Mouse (Mus musculus): ENCODE data around the gene Crybb3. TPM values are rescaled to one million over a fixed set of nuclear protein-coding genes. Genes with fewer than 3 reads are reported as not detected.

Gene Crybb3
- polyA plus RNA-seq, 1 experiment from 2014 or later, result 1.3 TPM

- no peaks in the 10 kb centered on the region for H3K27me3 ChIP-seq
- H3K27ac ChIP-seq, result no peak overlapping the region
- 0 out of 2 replicates have a peak, but pooled peaks cover 2% of the 10 kb centered on the region for H3K4me1 ChIP-seq
- no peak for ATAC-seq (ENCODE audit: insufficient number of reproducible peaks, insufficient read depth, low FRiP score, low TSS enrichment, low read depth)
- peaks cover 2% of the 10 kb centered on the region; the same call in 1 of the 2 replicates for H3K36me3 ChIP-seq
- no peak overlapping the region for H3K4me2 ChIP-seq
- 0 out of 2 replicates have a peak overlapping the region, but pooled peaks have one; percentile 36 for H3K9ac ChIP-seq
- no peaks in the 10 kb centered on the region for H3K9me3 ChIP-seq
- WGBS, result 73% methylated on average over 7 of the region's 7 CpGs
- H3K4me3 ChIP-seq, result no peak overlapping the region
These were observed 21.1 kb upstream of the Crybb3 start for GRCm38 (mm10) chr5:113102455-113102854.

GRCm38 (mm10) chr5:113101457-113101856, 20.1 kb upstream of the Crybb3 start:
- Histone ChIP-seq H3K4me2 (no peak overlapping the region), H3K4me1 (0 out of 2 replicates have a peak, but pooled peaks cover 2% of the 10 kb centered on the region), H3K36me3 (peaks cover 10% of the 10 kb centered on the region; the same call in 1 of the 2 replicates), H3K9ac (no peak overlapping the region), H3K27ac (no peak overlapping the region), H3K27me3 (no peaks in the 10 kb centered on the region), H3K9me3 (no peaks in the 10 kb centered on the region), H3K4me3 (no peak overlapping the region)
- ATAC-seq (ENCODE audit: insufficient number of reproducible peaks, insufficient read depth, low FRiP score, low TSS enrichment, low read depth), result no peak
- WGBS, result 74% methylated on average over 10 of the region's 10 CpGs

- Histone ChIP-seq H3K27ac (no peak overlapping the region), H3K36me3 (peaks cover 17% of the 10 kb centered on the region; the same call in 1 of the 2 replicates), H3K9ac (no peak overlapping the region), H3K4me2 (no peak overlapping the region), H3K27me3 (no peaks in the 10 kb centered on the region), H3K4me1 (0 out of 2 replicates have a peak, but pooled peaks cover 2% of the 10 kb centered on the region), H3K4me3 (no peak overlapping the region), H3K9me3 (no peaks in the 10 kb centered on the region)
- no peak for ATAC-seq (ENCODE audit: insufficient number of reproducible peaks, insufficient read depth, low FRiP score, low TSS enrichment, low read depth)
- 87% methylated on average over 11 of the region's 11 CpGs for WGBS
These were observed 19.0 kb upstream of the Crybb3 start for GRCm38 (mm10) chr5:113100422-113100821.

- 27% methylated on average over 1 of the region's 1 CpGs for WGBS
These were observed 18.2 kb upstream of the Crybb3 start for GRCm38 (mm10) chr5:113099546-113099945.

GRCm38 (mm10) chr5:113097551-113097950, 16.2 kb upstream of the Crybb3 start:
- no peak overlapping the region for H3K4me2 ChIP-seq
- no peaks in the 10 kb centered on the region for H3K27me3 ChIP-seq
- no peak for ATAC-seq (ENCODE audit: insufficient number of reproducible peaks, insufficient read depth, low FRiP score, low TSS enrichment, low read depth)
- no peaks in the 10 kb centered on the region for H3K9me3 ChIP-seq
- peaks cover 2% of the 10 kb centered on the region; the same call in 1 of the 2 replicates for H3K4me1 ChIP-seq
- no peak overlapping the region for H3K27ac ChIP-seq
- H3K9ac ChIP-seq, result no peak overlapping the region
- WGBS, result 87% methylated on average over 17 of the region's 17 CpGs
- peaks cover 19% of the 10 kb centered on the region; the same call in 1 of the 2 replicates for H3K36me3 ChIP-seq
- no peak overlapping the region for H3K4me3 ChIP-seq

More at GRCm38 (mm10) chr5:113099546-113099945, 18.2 kb upstream of the Crybb3 start:
- H3K4me1 ChIP-seq, result 0 out of 2 replicates have a peak, but pooled peaks cover 2% of the 10 kb centered on the region
- no peaks in the 10 kb centered on the region for H3K27me3 ChIP-seq
- ATAC-seq (ENCODE audit: insufficient number of reproducible peaks, insufficient read depth, low FRiP score, low TSS enrichment, low read depth), result no peak
- H3K36me3 ChIP-seq, result peaks cover 19% of the 10 kb centered on the region; the same call in 1 of the 2 replicates
- no peak overlapping the region for H3K4me2 ChIP-seq
- no peak overlapping the region for H3K27ac ChIP-seq
- no peaks in the 10 kb centered on the region for H3K9me3 ChIP-seq
- no peak overlapping the region for H3K9ac ChIP-seq
- H3K4me3 ChIP-seq, result no peak overlapping the region

- H3K4me3 ChIP-seq, result no peak overlapping the region
- H3K27ac ChIP-seq, result no peak overlapping the region
- no peak overlapping the region for H3K9ac ChIP-seq
- peaks cover 24% of the 10 kb centered on the region; the same call in 1 of the 2 replicates for H3K36me3 ChIP-seq
- H3K9me3 ChIP-seq, result no peaks in the 10 kb centered on the region
- peaks cover 5% of the 10 kb centered on the region; the same call in 1 of the 2 replicates for H3K4me1 ChIP-seq
- H3K4me2 ChIP-seq, result no peak overlapping the region
- no peaks in the 10 kb centered on the region for H3K27me3 ChIP-seq
- WGBS, result 91% methylated on average over 18 of the region's 18 CpGs
- no peak for ATAC-seq (ENCODE audit: insufficient number of reproducible peaks, insufficient read depth, low FRiP score, low TSS enrichment, low read depth)
These were observed 14.1 kb upstream of the Crybb3 start for GRCm38 (mm10) chr5:113095456-113095855.

GRCm38 (mm10) chr5:113092406-113092805, 11.0 kb upstream of the Crybb3 start:
- Histone ChIP-seq H3K4me2 (no peak overlapping the region), H3K9me3 (no peaks in the 10 kb centered on the region), H3K4me1 (peaks cover 5% of the 10 kb centered on the region; the same call in 1 of the 2 replicates), H3K4me3 (no peak overlapping the region), H3K36me3 (peaks cover 34% of the 10 kb centered on the region; the same call in 1 of the 2 replicates), H3K27ac (no peak overlapping the region), H3K9ac (peak overlapping the region; percentile 36; the same call in 1 of the 2 replicates), H3K27me3 (no peaks in the 10 kb centered on the region; the same call in 1 of the 2 replicates)
- WGBS, result 75% methylated on average over 7 of the region's 7 CpGs
- no peak for ATAC-seq (ENCODE audit: insufficient number of reproducible peaks, insufficient read depth, low FRiP score, low TSS enrichment, low read depth)

GRCm38 (mm10) chr5:113091162-113091561, 9.8 kb upstream of the Crybb3 start:
- 52% methylated on average over 5 of the region's 5 CpGs for WGBS
- no peak for ATAC-seq (ENCODE audit: insufficient number of reproducible peaks, insufficient read depth, low FRiP score, low TSS enrichment, low read depth)
- H3K9me3 ChIP-seq, result no peaks in the 10 kb centered on the region

GRCm38 (mm10) chr5:113090750-113091149, 9.4 kb upstream of the Crybb3 start:
- no peaks in the 10 kb centered on the region; the same call in 1 of the 2 replicates for H3K27me3 ChIP-seq
- peaks cover 5% of the 10 kb centered on the region; the same call in 1 of the 2 replicates for H3K4me1 ChIP-seq
- no peak for ATAC-seq (ENCODE audit: insufficient number of reproducible peaks, insufficient read depth, low FRiP score, low TSS enrichment, low read depth)
- H3K27ac ChIP-seq, result no peak overlapping the region
- no peak overlapping the region for H3K4me2 ChIP-seq
- no peak overlapping the region for H3K4me3 ChIP-seq
- H3K36me3 ChIP-seq, result peaks cover 20% of the 10 kb centered on the region; the same call in 1 of the 2 replicates
- no peaks in the 10 kb centered on the region for H3K9me3 ChIP-seq
- 91% methylated on average over 11 of the region's 11 CpGs for WGBS
- no peak overlapping the region for H3K9ac ChIP-seq

More at GRCm38 (mm10) chr5:113091162-113091561, 9.8 kb upstream of the Crybb3 start:
- H3K36me3 ChIP-seq, result peaks cover 23% of the 10 kb centered on the region; the same call in 1 of the 2 replicates
- no peak overlapping the region for H3K27ac ChIP-seq
- no peak overlapping the region for H3K4me2 ChIP-seq
- H3K9ac ChIP-seq, result no peak overlapping the region
- H3K27me3 ChIP-seq, result no peaks in the 10 kb centered on the region; the same call in 1 of the 2 replicates
- peaks cover 5% of the 10 kb centered on the region; the same call in 1 of the 2 replicates for H3K4me1 ChIP-seq
- H3K4me3 ChIP-seq, result no peak overlapping the region

GRCm38 (mm10) chr5:113090077-113090690, 8.8 kb upstream of the Crybb3 start:
- no peak overlapping the region for H3K9ac ChIP-seq
- peaks cover 17% of the 10 kb centered on the region; the same call in 1 of the 2 replicates for H3K36me3 ChIP-seq
- WGBS, result 87% methylated on average over 24 of the region's 24 CpGs
- H3K4me3 ChIP-seq, result no peak overlapping the region
- H3K27me3 ChIP-seq, result no peaks in the 10 kb centered on the region; the same call in 1 of the 2 replicates
- H3K4me2 ChIP-seq, result no peak overlapping the region
- no peaks in the 10 kb centered on the region for H3K9me3 ChIP-seq
- H3K4me1 ChIP-seq, result peaks cover 5% of the 10 kb centered on the region; the same call in 1 of the 2 replicates
- H3K27ac ChIP-seq, result no peak overlapping the region
- ATAC-seq (ENCODE audit: insufficient number of reproducible peaks, insufficient read depth, low FRiP score, low TSS enrichment, low read depth), result no peak

GRCm38 (mm10) chr5:113087465-113087864, 6.1 kb upstream of the Crybb3 start:
- no peak overlapping the region for H3K9ac ChIP-seq
- peaks cover 12% of the 10 kb centered on the region for H3K4me1 ChIP-seq
- 72% methylated on average over 2 of the region's 2 CpGs for WGBS
- no peak for ATAC-seq (ENCODE audit: insufficient number of reproducible peaks, insufficient read depth, low FRiP score, low TSS enrichment, low read depth)
- H3K36me3 ChIP-seq, result peaks cover 16% of the 10 kb centered on the region; the same call in 1 of the 2 replicates
- H3K27me3 ChIP-seq, result no peaks in the 10 kb centered on the region; the same call in 1 of the 2 replicates
- H3K4me2 ChIP-seq, result no peak overlapping the region
- H3K4me3 ChIP-seq, result no peak overlapping the region
- H3K27ac ChIP-seq, result no peak overlapping the region
- no peaks in the 10 kb centered on the region for H3K9me3 ChIP-seq

Measured in embryonic facial prominence, embryonic 13.5 days (tissue).